Mouse (Mus musculus) urinary bladder, postnatal 25 days (tissue): ENCODE measurements around the gene Trim44.

Experiments used
- DNase-seq: peaks from one replicate; pipeline ENCODE4 v3.0.0; 2022; ENCODE audit warnings: low spot score

The Trim44 gene

DNA sequence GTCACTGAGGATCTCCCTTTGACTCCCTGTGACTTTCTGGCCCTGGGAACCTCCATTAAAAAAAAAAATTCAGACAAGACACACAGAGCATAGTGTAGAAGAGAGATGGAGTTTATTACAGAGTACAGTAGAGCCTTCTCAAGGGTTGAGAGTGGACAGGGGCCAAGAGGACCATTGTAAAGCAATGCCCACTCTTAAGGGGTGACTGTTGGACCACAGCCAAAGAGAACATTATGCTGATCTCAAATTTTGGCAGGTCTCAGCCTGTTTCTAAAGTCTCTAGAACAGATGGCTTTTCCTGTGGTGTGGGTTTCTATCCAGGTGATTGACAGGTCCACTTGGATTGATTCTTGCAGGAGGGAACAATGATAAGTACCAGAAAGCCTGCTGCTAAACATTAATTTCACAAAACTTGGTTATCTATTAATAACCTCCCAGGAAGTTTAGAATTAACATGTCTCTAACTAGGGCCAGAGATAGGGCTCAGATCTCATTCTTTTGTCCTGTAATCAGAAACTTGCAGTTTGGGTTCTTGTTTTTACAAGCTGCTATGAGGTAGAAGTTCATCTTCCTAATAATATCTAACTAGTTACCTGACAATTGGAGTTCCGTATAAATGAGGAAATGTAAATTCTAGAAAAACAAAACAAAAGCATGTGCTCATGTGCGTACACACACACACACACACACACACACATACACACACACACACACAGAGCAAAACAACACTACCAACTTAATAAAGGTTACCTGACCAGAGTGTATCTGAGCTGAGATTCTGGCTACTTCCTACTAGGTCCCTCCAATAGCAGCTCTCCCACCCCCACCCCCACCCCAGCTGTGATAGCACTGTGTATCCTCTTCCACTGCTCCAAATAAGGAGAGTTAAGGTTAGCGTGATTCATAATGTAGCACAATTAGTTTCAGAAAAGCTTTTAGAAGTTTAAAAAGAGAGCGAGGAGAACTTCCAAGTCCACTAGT lies 1.0 kb downstream of the Trim44 start:
- no peak for DNase-seq

GRCm38 (mm10) chr2:102403982-102404381 lies 3.6 kb downstream of the Trim44 start:
- DNase-seq: no peak

DNA sequence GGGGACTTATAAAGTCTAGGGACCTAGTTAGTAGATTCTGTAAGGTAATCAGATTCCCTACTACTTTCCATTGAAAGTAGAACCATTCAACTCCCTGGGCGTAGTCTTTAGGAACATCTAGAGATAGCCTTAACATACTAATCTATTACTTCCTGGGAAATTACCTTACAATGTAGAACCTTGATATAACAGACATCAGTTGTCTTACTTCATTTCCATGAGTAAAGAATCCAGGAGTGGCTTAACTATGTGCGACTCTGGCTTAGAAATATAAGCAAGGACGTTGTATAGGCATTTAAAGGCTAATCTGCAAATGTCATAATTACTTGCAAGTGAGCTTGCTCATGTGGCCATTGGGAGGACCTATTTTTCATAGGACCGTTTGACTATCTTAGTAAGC lies 4.3 kb downstream of the Trim44 start:
- DNase-seq: no peak

DNA sequence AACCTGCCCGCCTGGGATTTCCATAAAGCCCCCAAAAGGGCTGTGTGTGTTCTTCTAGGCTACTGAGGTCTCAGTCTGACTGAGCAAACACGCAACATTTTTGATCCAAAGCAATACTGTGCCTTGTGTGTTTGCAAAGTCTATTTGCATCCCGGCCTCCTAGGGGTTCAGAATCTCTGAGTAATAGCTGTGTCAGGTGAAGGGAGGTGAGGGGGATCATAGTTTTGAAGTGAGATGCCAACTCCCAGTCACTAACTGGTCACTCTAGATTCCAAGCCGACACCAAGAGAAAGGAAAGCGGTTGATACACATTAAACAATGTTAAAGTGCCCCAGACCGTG lies 6.3 kb downstream of the Trim44 start:
- DNase-seq: no peak

DNA sequence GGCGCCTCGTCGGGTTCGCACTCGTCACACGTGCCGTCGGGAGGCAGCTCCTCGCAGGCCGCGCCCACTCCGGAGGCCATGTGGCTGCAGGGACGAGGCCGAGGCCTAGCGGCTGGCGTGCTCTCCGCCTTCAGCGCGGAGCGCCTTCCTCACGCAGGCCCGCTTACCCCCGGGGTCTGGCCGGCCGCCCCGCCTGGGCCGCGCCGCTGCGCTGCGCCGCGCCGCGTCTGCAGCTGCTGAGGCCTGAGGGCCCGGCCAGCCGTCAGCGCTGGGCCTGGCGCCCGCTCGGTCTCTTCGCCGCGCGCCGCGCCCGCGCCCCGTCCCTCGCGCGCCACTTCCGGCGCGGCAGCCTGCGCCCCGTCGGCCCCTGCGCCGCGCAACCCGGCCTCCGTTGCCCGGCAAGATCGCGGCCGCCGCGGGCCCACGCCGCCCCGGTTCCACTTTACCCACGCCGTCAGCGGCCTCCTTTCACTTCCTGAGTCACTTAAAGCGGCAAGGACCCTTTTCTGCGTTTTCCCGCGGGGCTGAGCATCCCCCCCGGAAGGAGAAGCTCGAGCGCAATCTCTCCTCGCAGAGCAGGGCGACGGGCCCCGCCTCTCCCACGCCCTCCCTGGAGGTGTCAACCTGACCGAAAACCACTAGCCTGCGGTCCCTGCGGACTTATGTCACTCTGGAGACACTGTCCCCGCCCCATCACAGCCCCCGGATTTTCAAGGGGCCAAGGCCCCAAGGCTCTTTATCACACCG lies 6.8 kb downstream of the Trim44 start:
- DNase-seq: peak; percentile 71

DNA sequence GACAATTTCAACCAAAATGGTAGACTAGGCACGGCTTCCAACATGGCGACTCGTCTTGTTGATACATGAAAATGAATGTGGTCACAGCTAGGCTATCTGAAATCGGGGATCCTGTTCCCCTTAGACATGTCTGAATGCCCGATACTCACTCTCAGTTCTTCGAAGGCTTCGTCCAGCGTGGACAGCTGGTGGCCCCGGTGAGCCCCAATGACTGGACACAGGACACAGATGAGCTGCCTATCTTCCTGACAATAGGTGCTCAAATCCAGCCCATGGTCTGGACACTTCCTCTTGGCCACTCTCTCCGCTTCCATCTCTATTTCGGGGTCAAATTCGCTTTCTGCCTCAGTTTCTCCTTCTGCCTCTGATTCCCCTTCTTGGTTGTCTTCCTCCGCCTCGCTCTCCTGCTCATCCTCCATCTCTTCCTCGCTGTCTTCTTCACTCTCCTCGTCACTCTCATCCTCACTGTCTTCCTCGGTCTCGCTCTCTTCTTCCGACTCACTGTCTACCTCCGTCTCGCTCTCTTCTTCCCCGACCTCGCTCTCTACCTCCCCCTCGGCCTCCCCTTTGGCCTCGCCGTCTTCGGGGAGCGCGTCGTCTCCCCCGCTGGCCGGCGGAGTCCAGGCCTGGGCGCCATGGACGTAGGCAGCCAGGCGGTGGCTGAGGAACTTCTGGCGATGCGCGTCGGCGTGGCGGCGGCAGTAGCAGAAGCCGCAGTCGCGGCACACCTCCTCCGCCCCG lies 7.6 kb downstream of the Trim44 start:
- no peak for DNase-seq

DNA sequence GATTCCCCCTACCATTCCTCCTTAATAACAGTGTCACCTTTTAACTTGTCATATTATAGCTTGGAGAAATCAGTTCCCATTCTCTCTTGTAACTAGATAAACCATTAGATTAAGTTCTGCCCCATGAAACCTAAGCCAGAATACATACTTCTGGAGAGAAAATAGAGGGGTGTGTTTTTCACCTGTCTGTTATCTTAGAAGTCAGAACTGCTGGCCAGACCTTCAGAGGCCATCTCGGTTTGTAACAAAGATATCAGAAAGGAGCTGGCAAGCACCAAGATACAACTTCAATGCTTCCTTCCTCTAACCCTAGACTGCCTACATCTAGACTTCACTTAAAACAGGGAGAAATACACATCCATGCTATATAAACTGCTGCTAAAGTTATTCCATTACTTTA lies 11.1 kb downstream of the Trim44 start:
- no peak for DNase-seq

- no peak for DNase-seq
Observed at GRCm38 (mm10) chr2:102393457-102393856, 14.2 kb downstream of the Trim44 start.

- no peak for DNase-seq
Observed at GRCm38 (mm10) chr2:102385328-102385902, 22.2 kb downstream of the Trim44 start.

DNA sequence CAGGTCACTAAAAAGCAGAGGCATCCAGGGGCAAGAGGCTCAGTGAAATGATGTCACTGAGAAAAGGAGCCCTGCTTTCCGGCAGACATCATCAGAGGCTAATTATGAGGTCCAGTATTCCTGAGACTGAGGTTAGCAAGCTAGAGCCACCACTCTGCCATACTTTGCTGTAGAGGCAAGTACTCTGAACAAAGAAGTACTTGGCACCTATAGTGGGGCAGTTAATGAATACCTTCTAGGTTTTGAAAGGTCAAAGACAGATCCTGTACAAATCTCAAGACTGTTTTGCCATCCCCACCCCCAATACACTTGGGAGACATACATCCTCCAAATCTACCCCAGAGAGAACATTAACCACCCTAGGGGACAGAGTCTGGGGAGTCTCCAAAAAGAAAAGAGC lies 23.1 kb downstream of the Trim44 start:
- no peak for DNase-seq

DNA sequence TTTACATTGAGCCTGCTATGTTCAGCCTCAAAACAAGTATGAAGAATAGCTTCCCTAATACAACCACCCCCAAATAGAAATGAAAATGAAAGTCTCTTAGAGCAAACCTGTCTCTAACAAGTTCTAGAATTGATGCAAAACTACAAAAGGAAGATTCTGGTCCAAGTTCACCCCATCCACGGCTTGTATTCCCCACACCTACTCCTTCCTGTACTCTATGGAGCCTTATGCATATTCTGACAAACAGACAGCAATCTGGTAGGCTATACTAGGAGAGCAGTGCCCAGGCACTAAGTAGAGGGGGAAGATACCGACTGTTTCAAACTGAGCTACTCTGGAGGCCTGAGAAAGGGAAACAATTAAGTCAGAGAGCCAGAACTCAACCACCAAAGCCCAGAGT lies 23.6 kb downstream of the Trim44 start:
- DNase-seq: no peak

GRCm38 (mm10) chr2:102383069-102383834 lies 24.4 kb downstream of the Trim44 start:
- no peak for DNase-seq

- DNase-seq: no peak
Observed at GRCm38 (mm10) chr2:102382519-102382918, 25.1 kb downstream of the Trim44 start.

DNA sequence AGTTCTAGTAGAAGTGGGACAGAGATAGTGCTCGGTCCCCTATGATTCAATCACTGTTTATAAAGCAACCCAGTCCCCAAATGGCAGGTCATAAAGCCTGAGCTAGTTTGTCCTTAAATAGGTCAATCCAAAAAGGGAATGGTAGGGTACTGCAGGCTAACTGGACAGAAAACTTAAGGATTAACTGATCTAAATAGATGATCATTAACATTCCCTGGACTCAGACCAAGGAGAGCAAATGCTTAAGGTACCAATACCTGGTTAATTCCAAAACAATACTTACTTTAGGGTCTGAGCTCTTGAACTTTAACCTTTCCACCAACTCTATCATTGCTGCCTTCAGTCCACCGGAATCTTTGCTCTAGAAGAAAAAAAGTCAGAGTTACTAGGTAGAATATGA lies 27.0 kb downstream of the Trim44 start:
- no peak for DNase-seq

- DNase-seq: no peak
Observed at GRCm38 (mm10) chr2:102378928-102379327, 28.7 kb downstream of the Trim44 start.

- no peak for DNase-seq
Observed at GRCm38 (mm10) chr2:102378381-102378780, 29.2 kb downstream of the Trim44 start.

GRCm38 (mm10) chr2:102377370-102377769 lies 30.3 kb downstream of the Trim44 start:
- DNase-seq: no peak

DNA sequence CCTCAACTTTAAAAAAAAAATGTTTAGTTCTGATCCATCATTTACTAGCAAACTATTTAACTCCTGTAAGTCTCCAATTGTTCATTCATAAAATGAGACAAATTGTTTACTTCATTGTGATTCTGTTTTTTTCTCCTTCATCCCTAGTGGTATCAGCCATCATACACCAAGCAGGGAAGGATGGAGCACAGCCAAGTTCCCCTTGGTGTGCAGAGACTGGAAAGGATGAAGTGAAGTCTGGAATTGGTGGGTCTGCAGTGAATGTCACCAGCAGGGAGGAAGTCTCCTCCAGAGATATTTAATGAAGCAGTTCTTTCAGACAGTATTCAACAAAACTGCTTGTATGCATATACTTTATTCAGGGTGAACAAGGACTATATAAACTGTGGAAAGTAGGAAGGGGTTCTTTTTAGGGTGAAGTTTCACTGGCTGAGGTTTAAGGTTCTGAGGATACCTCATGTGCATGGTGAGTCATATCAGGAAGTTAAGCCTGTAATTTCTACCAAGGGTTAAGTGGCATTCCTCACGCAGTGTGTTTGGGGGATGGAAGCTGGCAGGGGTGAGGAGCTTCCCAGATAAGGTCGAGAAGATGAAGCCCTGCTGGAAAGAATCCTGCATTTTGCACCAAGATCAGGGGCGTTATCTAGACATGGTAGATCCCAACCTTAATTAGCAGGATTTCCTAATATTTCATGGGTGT lies 34.1 kb downstream of the Trim44 start:
- no peak for DNase-seq

DNA sequence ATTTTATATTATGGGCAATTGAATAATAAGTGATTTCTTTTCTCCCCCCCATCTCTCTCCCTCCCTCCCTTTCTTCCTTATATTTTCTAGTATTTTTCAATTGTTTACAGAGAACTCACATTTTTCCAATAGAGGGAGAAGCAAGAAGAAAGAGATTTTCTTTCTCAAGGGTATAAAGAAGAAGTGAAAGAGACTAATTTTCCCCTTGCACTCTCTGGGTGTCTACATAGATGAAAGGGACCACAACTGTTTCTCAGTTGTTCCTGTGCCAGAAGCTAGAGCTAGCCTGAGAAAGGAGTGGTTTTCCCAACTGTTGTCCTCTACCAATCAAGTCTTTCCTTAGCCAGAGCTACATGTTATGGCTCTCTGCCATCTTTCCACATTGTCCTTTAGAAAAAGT lies 34.9 kb downstream of the Trim44 start:
- DNase-seq: no peak

GRCm38 (mm10) chr2:102371332-102371731 lies 36.3 kb downstream of the Trim44 start:
- no peak for DNase-seq
